Mouse (Mus musculus) gastrocnemius, postnatal 36 days (tissue): ENCODE data around the gene Wwox. TPM values are rescaled to one million over a fixed set of nuclear protein-coding genes. Genes with fewer than 3 reads are reported as not detected.

Source experiments
- DNase-seq, 2 experiments: peaks; one replicate each; pipeline ENCODE4 v3.0.0; 2022
- intact Hi-C: fragments of 180-260 bp; cut with DNase I; formaldehyde crosslinking; loops from one replicate; pipeline ENCODE4 v1.15.1; 2025
- total RNA-seq, 2 experiments: library from RNA; stranded (reverse); gene quantifications; 2 replicates each; pipeline ENCODE4 v1.2.3; 2021

The Wwox gene
- total RNA-seq, 2 experiments from 2014 or later: 7.4 to 7.5 TPM

- DNase-seq: no peak
- intact Hi-C loops: no loop called here
These were observed 599.0 kb downstream of the Wwox start for GRCm38 (mm10) chr8:115038426-115038825.

- no peak for DNase-seq
- intact Hi-C loops: no loop called here
These were observed 606.3 kb downstream of the Wwox start for GRCm38 (mm10) chr8:115045746-115046145.

GRCm38 (mm10) chr8:115046496-115046895 lies 607.0 kb downstream of the Wwox start:
- intact Hi-C loops: no loop called here
- DNase-seq: no peak

- intact Hi-C loops: no loop called here
- DNase-seq: no peak
These were observed 618.9 kb downstream of the Wwox start for GRCm38 (mm10) chr8:115058193-115058835.

DNA sequence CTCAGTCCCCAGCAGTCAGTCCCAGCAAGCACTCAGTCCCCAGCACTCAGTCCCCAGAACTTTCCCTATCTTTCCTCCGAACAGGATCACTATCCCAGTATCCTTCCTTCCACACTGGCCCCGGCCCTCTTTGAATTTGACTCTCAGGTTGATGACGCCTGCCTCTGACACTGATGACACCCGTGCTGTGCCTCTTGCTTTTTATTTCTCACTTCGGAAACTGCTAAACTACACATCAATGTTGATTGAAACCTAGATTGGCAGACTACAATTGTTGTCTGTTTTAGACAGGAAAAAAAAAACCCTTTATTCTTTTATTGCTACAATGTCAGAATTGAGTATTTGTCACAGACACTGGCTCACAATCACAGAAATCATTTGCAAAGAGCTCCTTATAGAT lies 624.2 kb downstream of the Wwox start:
- intact Hi-C loops: no loop called here
- no peak for DNase-seq

GRCm38 (mm10) chr8:115064691-115065090 lies 625.2 kb downstream of the Wwox start:
- no peak for DNase-seq
- intact Hi-C loops: no loop called here

GRCm38 (mm10) chr8:115065386-115065785 lies 625.9 kb downstream of the Wwox start:
- no peak for DNase-seq
- intact Hi-C loops: no loop called here

DNA sequence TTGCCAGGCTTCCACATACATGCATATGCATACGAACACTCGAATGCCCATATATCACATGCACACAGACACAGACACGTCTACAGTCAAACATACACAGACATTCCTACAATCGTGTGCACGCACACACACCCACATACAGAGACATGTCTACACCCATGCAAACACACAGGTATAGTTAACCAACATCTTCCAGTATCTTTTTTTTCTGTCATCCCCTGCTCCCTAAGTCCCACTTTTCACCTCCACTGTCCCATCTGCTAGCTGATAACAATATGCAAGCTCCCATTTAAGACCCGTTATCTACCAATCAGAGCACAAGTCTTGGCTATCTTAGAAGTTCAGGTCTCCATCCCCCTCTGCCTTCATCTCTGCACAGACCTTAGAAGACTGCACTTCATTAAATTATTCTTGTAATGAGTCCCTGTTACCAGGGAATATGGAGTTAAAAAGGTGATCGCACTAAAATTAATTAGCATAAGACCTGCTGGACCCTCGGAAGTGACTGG lies 627.1 kb downstream of the Wwox start:
- DNase-seq: no peak
- intact Hi-C loops: no loop called here

GRCm38 (mm10) chr8:115068723-115069122 lies 629.3 kb downstream of the Wwox start:
- intact Hi-C loops: no loop called here
- DNase-seq: no peak

GRCm38 (mm10) chr8:115070225-115070624 lies 630.8 kb downstream of the Wwox start:
- intact Hi-C loops: no loop called here

GRCm38 (mm10) chr8:115071231-115071630 lies 631.8 kb downstream of the Wwox start:
- no peak for DNase-seq
- intact Hi-C loops: no loop called here

More at GRCm38 (mm10) chr8:115070225-115070624, 630.8 kb downstream of the Wwox start:
- DNase-seq: no peak

DNA sequence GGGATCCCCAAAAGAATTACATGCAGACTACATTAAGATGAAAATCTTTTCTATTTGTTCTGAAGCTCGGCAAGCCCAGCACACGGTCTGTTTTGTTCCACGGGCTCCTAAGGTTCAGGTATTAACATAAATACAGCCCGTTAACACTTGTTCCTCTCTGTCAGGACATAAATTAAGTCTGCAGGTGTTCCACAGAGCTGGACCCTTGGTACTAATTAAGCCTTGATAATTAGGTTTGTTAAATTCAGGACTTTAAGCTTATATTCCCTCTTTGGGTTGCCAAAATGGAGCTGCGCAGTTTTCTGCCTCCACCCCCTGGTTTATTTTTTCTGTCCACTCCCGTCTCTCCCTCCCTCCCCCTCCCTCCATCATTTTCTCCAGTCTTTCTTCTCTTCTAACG lies 638.8 kb downstream of the Wwox start:
- no peak for DNase-seq
- intact Hi-C loops: no loop called here

- no peak for DNase-seq
- intact Hi-C loops: no loop called here
These were observed 642.1 kb downstream of the Wwox start for GRCm38 (mm10) chr8:115081302-115082207.

DNA sequence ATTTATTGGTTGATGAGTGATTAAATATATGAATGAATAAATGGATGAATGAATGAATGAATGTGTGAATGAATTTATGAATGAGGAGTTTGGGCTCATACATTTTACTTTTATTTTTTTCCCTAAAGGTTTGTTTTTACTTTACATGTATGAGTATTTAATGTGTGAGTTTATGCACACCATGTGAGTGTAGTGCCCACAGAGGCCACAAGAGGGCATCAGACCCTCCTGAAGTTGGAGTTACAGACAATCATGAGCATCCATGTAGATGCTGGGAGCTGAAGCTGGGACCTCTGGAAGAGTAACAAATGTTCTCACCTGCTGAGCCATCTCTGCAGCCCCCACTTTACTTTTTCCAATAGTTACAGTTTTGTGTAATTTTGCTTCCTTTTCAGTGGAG lies 648.7 kb downstream of the Wwox start:
- no peak for DNase-seq
- intact Hi-C loops: no loop called here

DNA sequence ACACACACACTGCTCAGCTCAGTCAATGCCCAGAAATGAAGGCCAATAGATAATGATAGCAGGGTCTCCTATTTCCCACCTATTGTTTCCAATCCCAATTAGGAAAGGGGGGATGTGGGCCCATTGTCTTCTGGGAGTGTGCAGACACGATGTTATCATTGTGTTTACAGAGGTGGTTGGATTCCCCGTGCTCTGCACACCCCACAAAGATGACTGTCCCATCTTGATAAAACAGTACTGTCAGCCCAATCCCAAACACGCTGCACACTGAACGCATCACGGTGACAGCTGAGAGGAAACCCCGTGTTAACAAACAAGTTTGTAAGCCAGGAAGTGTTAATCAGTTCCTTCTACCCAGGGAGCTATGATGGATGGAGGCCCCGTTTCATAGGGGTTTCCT lies 650.3 kb downstream of the Wwox start:
- DNase-seq: no peak
- intact Hi-C loops: no loop called here

GRCm38 (mm10) chr8:115090202-115090601 lies 650.7 kb downstream of the Wwox start:
- intact Hi-C loops: no loop called here
- DNase-seq: no peak

DNA sequence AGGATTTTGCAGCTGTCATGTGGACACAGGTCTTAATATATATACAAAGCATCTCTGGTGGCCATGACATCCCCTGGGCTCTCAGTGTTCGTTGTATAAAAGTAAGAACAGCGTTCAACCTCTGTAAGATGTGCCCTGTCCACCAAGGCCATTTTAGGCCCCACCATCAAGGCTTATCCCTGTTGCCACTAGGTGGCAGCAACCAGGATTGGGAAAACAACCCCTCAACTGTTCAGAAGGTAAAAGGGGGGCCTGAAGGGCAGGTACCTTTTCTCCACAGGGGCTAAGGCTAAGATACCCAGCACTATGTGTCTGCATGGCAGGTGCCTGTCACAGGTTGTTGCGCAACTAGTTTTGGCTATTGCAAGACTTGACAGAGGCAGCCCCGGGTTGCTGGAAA lies 656.1 kb downstream of the Wwox start:
- intact Hi-C loops: loop anchor here (5.0 kb wide), 1 partner anchor 612 kb away; the partner anchor contains the start of gene Maf
- DNase-seq: peak in 1 of 2 experiments; percentile 20

DNA sequence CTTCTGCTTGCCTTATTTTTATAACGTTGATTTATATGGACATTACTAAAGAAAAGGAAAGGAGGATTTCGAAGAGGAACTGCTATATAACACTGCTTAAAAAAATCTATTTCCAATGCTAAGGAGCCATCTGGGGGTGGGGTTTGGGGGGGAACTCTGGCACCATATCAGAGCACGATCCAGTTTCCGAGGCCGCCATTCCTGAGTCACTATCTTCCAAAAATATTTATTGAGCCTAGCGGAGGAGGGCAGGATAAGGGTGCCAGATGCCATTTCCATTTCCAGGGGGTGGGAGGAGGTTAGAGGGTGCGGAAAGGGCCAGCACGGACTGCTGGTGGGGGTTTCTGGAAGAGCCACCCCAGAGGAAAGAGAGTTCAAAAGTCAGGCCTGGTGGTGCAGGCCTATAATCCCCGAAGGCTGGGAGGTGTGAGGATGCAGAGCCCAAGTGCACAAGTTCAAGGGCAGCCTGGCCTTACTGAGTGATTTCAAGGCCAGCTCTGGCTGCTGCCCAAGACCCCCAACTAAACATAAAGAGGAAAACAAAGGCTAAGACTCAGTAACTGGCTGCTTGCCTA lies 658.6 kb downstream of the Wwox start:
- intact Hi-C loops: loop anchor here (5.0 kb wide), 1 partner anchor 609 kb away; the partner anchor contains the start of gene Maf

DNA sequence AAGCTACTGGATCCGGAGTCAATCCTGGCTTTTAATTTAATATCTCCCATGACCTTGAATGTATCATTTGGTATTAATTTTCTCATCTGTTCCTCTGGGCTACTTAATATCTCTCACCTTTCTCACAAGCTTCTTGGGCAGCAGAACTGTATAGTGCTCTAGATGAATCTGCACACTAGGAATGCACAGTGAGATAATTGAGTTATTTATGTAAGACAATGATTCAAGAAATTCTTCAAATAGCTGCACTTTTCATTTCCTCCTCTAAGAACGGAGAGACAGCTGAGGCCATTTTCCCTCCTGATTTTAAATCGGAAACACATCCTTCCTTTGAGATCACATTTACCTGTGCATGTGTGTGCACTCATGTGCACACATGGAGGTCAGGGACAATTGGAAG lies 669.9 kb downstream of the Wwox start:
- intact Hi-C loops: no loop called here

More for the DNA sequence above, 658.6 kb downstream of the Wwox start:
- DNase-seq: no peak

DNA sequence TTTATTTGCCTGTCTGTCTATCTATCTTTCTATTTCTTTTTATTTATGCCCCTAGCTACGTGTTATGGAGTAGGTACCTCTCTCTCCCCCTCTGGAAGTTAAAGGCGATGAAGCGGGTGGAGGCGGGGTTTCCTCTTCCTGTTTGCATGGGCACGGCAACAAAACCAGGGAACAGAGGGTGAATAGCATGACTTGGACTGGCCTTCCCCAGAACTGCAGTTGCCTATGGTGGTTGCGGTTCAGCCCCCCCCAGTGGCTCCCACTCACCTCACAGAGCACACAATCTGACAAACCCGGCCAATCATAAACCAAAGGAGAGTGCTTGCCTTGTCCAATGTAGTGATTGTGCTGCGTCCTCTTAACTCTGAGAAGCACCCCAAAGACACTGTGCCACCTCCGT lies 671.0 kb downstream of the Wwox start:
- DNase-seq: no peak
- intact Hi-C loops: no loop called here

More for the DNA sequence above, 669.9 kb downstream of the Wwox start:
- DNase-seq: no peak

DNA sequence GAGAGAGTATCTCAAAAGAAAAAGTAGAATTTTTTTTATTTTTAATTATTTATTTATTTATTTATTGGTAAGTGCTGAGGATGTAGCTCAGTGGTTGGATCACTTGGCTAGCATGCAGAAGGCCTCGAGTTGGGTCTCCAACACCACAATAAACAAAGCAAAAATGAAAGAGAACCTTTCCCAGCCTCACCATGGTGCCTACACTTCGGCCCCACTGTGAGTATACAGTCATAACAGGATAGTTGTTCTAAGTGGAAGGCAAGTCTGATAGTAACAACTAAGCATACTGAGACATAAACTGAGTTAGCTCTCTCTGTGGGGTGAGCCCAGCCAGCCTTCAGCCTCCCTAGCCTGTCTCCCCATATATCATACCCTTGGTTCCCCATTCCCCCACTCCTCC lies 672.6 kb downstream of the Wwox start:
- intact Hi-C loops: no loop called here
- no peak for DNase-seq
